Mouse (Mus musculus) left cerebral cortex, adult 18-20 months (tissue): ENCODE results near the gene Rps6kb2. TPM values are rescaled to one million over a fixed set of nuclear protein-coding genes. Genes with fewer than 3 reads are reported as not detected.
A peak's percentile ranks its signal among the peaks of the same experiment; 100 is the strongest.

ENCODE experiments used
- DNase-seq, 2 experiments: peaks; one replicate each; pipeline ENCODE4 v3.0.0; 2021 to 2022; ENCODE audit warnings: low spot score in 2 of 2, mixed read lengths in 1 of 2
- total RNA-seq, 2 experiments: library from RNA; stranded (reverse); gene quantifications; 2 replicates each; pipeline ENCODE4 v1.2.3; 2021

Rps6kb2 gene
- total RNA-seq, 2 experiments from 2014 or later: 32.5 to 34.5 TPM

GRCm38 (mm10) chr19:4156073-4156579 lies 7.0 kb downstream of the Rps6kb2 start:
- DNase-seq: no peak

- DNase-seq: no peak
Observed at GRCm38 (mm10) chr19:4155223-4156072, 7.7 kb downstream of the Rps6kb2 start.

- DNase-seq: no peak
Observed at GRCm38 (mm10) chr19:4154437-4155222, 8.5 kb downstream of the Rps6kb2 start.

- no peak for DNase-seq
Observed at GRCm38 (mm10) chr19:4153232-4153654, 9.9 kb downstream of the Rps6kb2 start, which contains the start of gene Ptprcap. Gene Ptprcap, plus strand, starts transcription at chr19:4153604.

GRCm38 (mm10) chr19:4152445-4153231 lies 10.5 kb downstream of the Rps6kb2 start:
- no peak for DNase-seq

- DNase-seq: no peak
Observed at GRCm38 (mm10) chr19:4151898-4152297, 11.3 kb downstream of the Rps6kb2 start.

GRCm38 (mm10) chr19:4151488-4151860 lies 11.7 kb downstream of the Rps6kb2 start:
- DNase-seq: no peak

GRCm38 (mm10) chr19:4150567-4151487 lies 12.3 kb downstream of the Rps6kb2 start:
- no peak for DNase-seq

- no peak for DNase-seq
Observed at GRCm38 (mm10) chr19:4149764-4150461, 13.2 kb downstream of the Rps6kb2 start.

- no peak for DNase-seq
Observed at GRCm38 (mm10) chr19:4149283-4149682, 13.9 kb downstream of the Rps6kb2 start.

- DNase-seq: no peak
Observed at GRCm38 (mm10) chr19:4148819-4149218, 14.3 kb downstream of the Rps6kb2 start.

GRCm38 (mm10) chr19:4148491-4148806 lies 14.7 kb downstream of the Rps6kb2 start, which contains the start of gene Coro1b:
Gene Coro1b, plus strand, starts transcription at chr19:4148619.
- peak; percentile 92 to 95 for DNase-seq

GRCm38 (mm10) chr19:4147782-4148490 lies 15.2 kb downstream of the Rps6kb2 start:
- DNase-seq: no peak

- no peak for DNase-seq
Observed at GRCm38 (mm10) chr19:4147022-4147405, 16.1 kb downstream of the Rps6kb2 start.

GRCm38 (mm10) chr19:4146366-4147021 lies 16.7 kb downstream of the Rps6kb2 start:
- DNase-seq: no peak

- no peak for DNase-seq
Observed at GRCm38 (mm10) chr19:4145936-4146335, 17.2 kb downstream of the Rps6kb2 start.

GRCm38 (mm10) chr19:4144550-4145498 lies 18.3 kb downstream of the Rps6kb2 start:
- no peak for DNase-seq
